Mouse (Mus musculus): ENCODE measurements around the gene Gipc3. TPM values are rescaled to one million over a fixed set of nuclear protein-coding genes. Genes with fewer than 3 reads are reported as not detected.

Gipc3 gene
- polyA plus RNA-seq, 1 experiment from 2014 or later: not detected

GRCm38 (mm10) chr10:81313581-81313980 lies 29.5 kb downstream of the Gipc3 start:
- Histone ChIP-seq H3K9ac (replicated peaks; ENCODE audit: low read depth, low read length) (no peak overlapping the region), H3K27me3 (replicated peaks; ENCODE audit: control insufficient read depth, insufficient read depth, low read length) (no peaks in the 10 kb centered on the region), H3K36me3 (ENCODE audit: control insufficient read depth, insufficient read depth) (peaks cover 40% of the 10 kb centered on the region), H3K4me1 (replicated peaks; ENCODE audit: control insufficient read depth, insufficient read depth, low read length) (0 out of 2 replicates have a peak, but pooled peaks cover under 1% of the 10 kb centered on the region), H3K4me3 (replicated peaks; ENCODE audit: low read length) (no peak overlapping the region), H3K27ac (ENCODE audit: low read length) (no peak overlapping the region), H3K4me2 (ENCODE audit: low read length) (no peak overlapping the region), H3K9me3 (ENCODE audit: control insufficient read depth, low read length) (no peaks in the 10 kb centered on the region)
- no peak for ATAC-seq
- WGBS: 93% methylated on average over 13 of the region's 13 CpGs

- Histone ChIP-seq H3K36me3 (ENCODE audit: control insufficient read depth, insufficient read depth) (peaks cover 46% of the 10 kb centered on the region), H3K4me1 (replicated peaks; ENCODE audit: control insufficient read depth, insufficient read depth, low read length) (no peaks in the 10 kb centered on the region), H3K9ac (replicated peaks; ENCODE audit: low read depth, low read length) (no peak overlapping the region), H3K9me3 (ENCODE audit: control insufficient read depth, low read length) (no peaks in the 10 kb centered on the region), H3K4me3 (replicated peaks; ENCODE audit: low read length) (no peak overlapping the region), H3K27ac (ENCODE audit: low read length) (no peak overlapping the region), H3K27me3 (replicated peaks; ENCODE audit: control insufficient read depth, insufficient read depth, low read length) (no peaks in the 10 kb centered on the region), H3K4me2 (ENCODE audit: low read length) (no peak overlapping the region)
- WGBS: 87% methylated on average over 5 of the region's 5 CpGs
- no peak for ATAC-seq
Measured at GRCm38 (mm10) chr10:81309571-81309970, 33.5 kb downstream of the Gipc3 start.

GRCm38 (mm10) chr10:81306837-81307682 lies 36.0 kb downstream of the Gipc3 start:
- no peak overlapping the region for H3K4me3 ChIP-seq (replicated peaks; ENCODE audit: low read length)
- no peak for ATAC-seq

GRCm38 (mm10) chr10:81306173-81306668 lies 36.8 kb downstream of the Gipc3 start:
- Histone ChIP-seq H3K4me3 (replicated peaks; ENCODE audit: low read length) (no peak overlapping the region), H3K27me3 (replicated peaks; ENCODE audit: control insufficient read depth, insufficient read depth, low read length) (no peaks in the 10 kb centered on the region), H3K4me1 (replicated peaks; ENCODE audit: control insufficient read depth, insufficient read depth, low read length) (peaks cover 14% of the 10 kb centered on the region), H3K27ac (ENCODE audit: low read length) (no peak overlapping the region), H3K4me2 (ENCODE audit: low read length) (no peak overlapping the region), H3K9me3 (ENCODE audit: control insufficient read depth, low read length) (no peaks in the 10 kb centered on the region), H3K36me3 (ENCODE audit: control insufficient read depth, insufficient read depth) (peaks cover 31% of the 10 kb centered on the region), H3K9ac (replicated peaks; ENCODE audit: low read depth, low read length) (no peak overlapping the region)
- no peak for ATAC-seq
- 94% methylated on average over 12 of the region's 12 CpGs for WGBS

More at GRCm38 (mm10) chr10:81306837-81307682, 36.0 kb downstream of the Gipc3 start:
- Histone ChIP-seq H3K9me3 (ENCODE audit: control insufficient read depth, low read length) (no peaks in the 10 kb centered on the region), H3K4me2 (ENCODE audit: low read length) (no peak overlapping the region), H3K36me3 (ENCODE audit: control insufficient read depth, insufficient read depth) (peaks cover 34% of the 10 kb centered on the region), H3K9ac (replicated peaks; ENCODE audit: low read depth, low read length) (no peak overlapping the region), H3K27ac (ENCODE audit: low read length) (no peak overlapping the region), H3K4me1 (replicated peaks; ENCODE audit: control insufficient read depth, insufficient read depth, low read length) (peaks cover 14% of the 10 kb centered on the region), H3K27me3 (replicated peaks; ENCODE audit: control insufficient read depth, insufficient read depth, low read length) (no peaks in the 10 kb centered on the region)
- 92% methylated on average over 21 of the region's 21 CpGs for WGBS

GRCm38 (mm10) chr10:81305663-81306062 lies 37.4 kb downstream of the Gipc3 start:
- Histone ChIP-seq H3K9ac (replicated peaks; ENCODE audit: low read depth, low read length) (no peak overlapping the region), H3K4me1 (replicated peaks; ENCODE audit: control insufficient read depth, insufficient read depth, low read length) (peaks cover 14% of the 10 kb centered on the region), H3K27ac (ENCODE audit: low read length) (no peak overlapping the region), H3K4me2 (ENCODE audit: low read length) (no peak overlapping the region), H3K36me3 (ENCODE audit: control insufficient read depth, insufficient read depth) (peaks cover 28% of the 10 kb centered on the region), H3K27me3 (replicated peaks; ENCODE audit: control insufficient read depth, insufficient read depth, low read length) (no peaks in the 10 kb centered on the region), H3K4me3 (replicated peaks; ENCODE audit: low read length) (no peak overlapping the region), H3K9me3 (ENCODE audit: control insufficient read depth, low read length) (no peaks in the 10 kb centered on the region)
- ATAC-seq: no peak
- whole genome bisulfite sequencing: 95% methylated on average over 14 of the region's 14 CpGs

GRCm38 (mm10) chr10:81304597-81305238 lies 38.3 kb downstream of the Gipc3 start:
- Histone ChIP-seq H3K4me1 (replicated peaks; ENCODE audit: control insufficient read depth, insufficient read depth, low read length) (peaks cover 14% of the 10 kb centered on the region), H3K9ac (replicated peaks; ENCODE audit: low read depth, low read length) (no peak overlapping the region), H3K27me3 (replicated peaks; ENCODE audit: control insufficient read depth, insufficient read depth, low read length) (no peaks in the 10 kb centered on the region), H3K36me3 (ENCODE audit: control insufficient read depth, insufficient read depth) (peaks cover 25% of the 10 kb centered on the region), H3K4me3 (replicated peaks; ENCODE audit: low read length) (no peak overlapping the region), H3K4me2 (ENCODE audit: low read length) (no peak overlapping the region), H3K27ac (ENCODE audit: low read length) (no peak overlapping the region), H3K9me3 (ENCODE audit: control insufficient read depth, low read length) (no peaks in the 10 kb centered on the region)
- WGBS: 29% methylated on average over 8 of the region's 9 CpGs
- no peak; the same call in 1 of the 2 replicates for ATAC-seq

GRCm38 (mm10) chr10:81303761-81304160 lies 39.3 kb downstream of the Gipc3 start:
- Histone ChIP-seq H3K36me3 (ENCODE audit: control insufficient read depth, insufficient read depth) (peaks cover 20% of the 10 kb centered on the region), H3K9ac (replicated peaks; ENCODE audit: low read depth, low read length) (no peak overlapping the region), H3K4me2 (ENCODE audit: low read length) (no peak overlapping the region), H3K27me3 (replicated peaks; ENCODE audit: control insufficient read depth, insufficient read depth, low read length) (no peaks in the 10 kb centered on the region), H3K9me3 (ENCODE audit: control insufficient read depth, low read length) (no peaks in the 10 kb centered on the region), H3K4me1 (replicated peaks; ENCODE audit: control insufficient read depth, insufficient read depth, low read length) (peaks cover 14% of the 10 kb centered on the region), H3K4me3 (replicated peaks; ENCODE audit: low read length) (no peak overlapping the region), H3K27ac (ENCODE audit: low read length) (no peak overlapping the region)
- no peak for ATAC-seq
- whole genome bisulfite sequencing: 82% methylated on average over 7 of the region's 7 CpGs

GRCm38 (mm10) chr10:81303258-81303657 lies 39.8 kb downstream of the Gipc3 start:
- WGBS: 79% methylated on average over 10 of the region's 10 CpGs
- Histone ChIP-seq H3K9me3 (ENCODE audit: control insufficient read depth, low read length) (no peaks in the 10 kb centered on the region), H3K4me2 (ENCODE audit: low read length) (no peak overlapping the region), H3K4me3 (replicated peaks; ENCODE audit: low read length) (no peak overlapping the region), H3K27ac (ENCODE audit: low read length) (no peak overlapping the region), H3K4me1 (replicated peaks; ENCODE audit: control insufficient read depth, insufficient read depth, low read length) (peaks cover 14% of the 10 kb centered on the region), H3K27me3 (replicated peaks; ENCODE audit: control insufficient read depth, insufficient read depth, low read length) (no peaks in the 10 kb centered on the region), H3K36me3 (ENCODE audit: control insufficient read depth, insufficient read depth) (peaks cover 19% of the 10 kb centered on the region), H3K9ac (replicated peaks; ENCODE audit: low read depth, low read length) (0 out of 2 replicates have a peak overlapping the region, but pooled peaks have one; percentile 17)
- no peak for ATAC-seq

- Histone ChIP-seq H3K9ac (replicated peaks; ENCODE audit: low read depth, low read length) (0 out of 2 replicates have a peak overlapping the region, but pooled peaks have one; percentile 17), H3K27me3 (replicated peaks; ENCODE audit: control insufficient read depth, insufficient read depth, low read length) (no peaks in the 10 kb centered on the region), H3K4me1 (replicated peaks; ENCODE audit: control insufficient read depth, insufficient read depth, low read length) (peaks cover 14% of the 10 kb centered on the region), H3K27ac (ENCODE audit: low read length) (peak overlapping the region; percentile 61), H3K4me3 (replicated peaks; ENCODE audit: low read length) (no peak overlapping the region), H3K36me3 (ENCODE audit: control insufficient read depth, insufficient read depth) (peaks cover 14% of the 10 kb centered on the region), H3K4me2 (ENCODE audit: low read length) (no peak overlapping the region), H3K9me3 (ENCODE audit: control insufficient read depth, low read length) (no peaks in the 10 kb centered on the region)
- peak; percentile 38 for ATAC-seq
- 62% methylated on average over 14 of the region's 14 CpGs for WGBS
Measured at GRCm38 (mm10) chr10:81302781-81303218, 40.3 kb downstream of the Gipc3 start.
